Mouse (Mus musculus): Measurements from ENCODE around the gene Gm28048.

Gene Gm28048

DNA sequence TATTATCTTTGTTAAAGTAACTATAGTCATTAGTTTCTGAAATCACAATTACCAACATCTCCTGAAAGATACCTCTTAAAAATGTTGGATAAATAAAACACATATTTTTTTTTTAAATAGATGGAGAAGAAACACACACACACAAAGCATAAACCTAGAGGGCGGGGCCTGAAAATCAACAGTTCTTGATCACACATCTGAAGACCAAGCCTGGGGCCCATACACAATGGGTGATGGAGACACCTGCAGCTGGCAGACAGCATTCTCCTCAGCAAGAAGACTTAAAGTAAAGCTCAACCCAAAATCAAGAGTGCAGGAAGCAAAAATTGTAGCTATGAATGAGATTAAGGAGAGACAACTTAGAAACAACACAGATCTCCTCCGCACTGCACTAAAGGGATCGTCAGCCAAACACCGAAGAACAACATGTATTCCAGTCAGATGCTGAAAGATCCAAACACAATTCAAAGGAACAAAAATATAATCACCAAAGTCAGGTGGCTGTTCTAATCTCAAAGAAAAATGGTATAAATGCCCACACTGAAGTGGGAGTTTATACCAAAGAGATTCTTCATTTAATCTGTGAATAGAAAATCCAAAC is 44.1 kb downstream of the Gm28048 start:
- no peak for DNase-seq

DNA sequence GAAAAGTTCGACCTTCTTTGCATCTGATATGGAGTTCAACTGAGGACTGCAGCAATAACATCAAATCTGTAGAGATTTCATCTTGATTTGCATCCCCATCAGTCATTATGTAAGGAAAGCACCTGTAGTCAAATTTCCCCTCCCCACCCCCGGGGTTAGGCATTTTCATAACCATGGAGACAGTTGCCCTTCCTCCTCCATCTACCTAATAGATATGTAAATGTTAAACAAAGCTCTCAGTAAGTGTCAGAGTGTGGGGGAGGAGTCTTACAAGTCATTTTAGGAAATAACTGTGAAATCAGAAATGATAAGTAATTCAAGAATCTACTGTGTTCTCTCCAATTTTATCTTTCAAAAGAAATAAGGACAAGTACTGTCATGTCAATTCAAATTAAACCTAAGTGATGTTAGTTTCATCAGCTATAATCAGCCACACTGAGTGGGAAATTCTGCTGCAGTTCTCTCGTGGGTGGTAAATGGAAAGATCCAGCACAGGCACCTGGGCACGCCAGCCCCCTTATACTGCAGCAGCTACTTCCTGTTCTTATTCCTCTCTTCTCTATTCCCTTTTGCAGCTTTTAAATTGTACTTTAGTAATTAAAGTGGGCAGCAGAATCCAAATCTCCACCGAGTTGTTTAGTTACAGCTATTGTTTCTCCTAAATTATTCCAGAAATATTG is 45.3 kb downstream of the Gm28048 start:
- DNase-seq = no peak

DNA sequence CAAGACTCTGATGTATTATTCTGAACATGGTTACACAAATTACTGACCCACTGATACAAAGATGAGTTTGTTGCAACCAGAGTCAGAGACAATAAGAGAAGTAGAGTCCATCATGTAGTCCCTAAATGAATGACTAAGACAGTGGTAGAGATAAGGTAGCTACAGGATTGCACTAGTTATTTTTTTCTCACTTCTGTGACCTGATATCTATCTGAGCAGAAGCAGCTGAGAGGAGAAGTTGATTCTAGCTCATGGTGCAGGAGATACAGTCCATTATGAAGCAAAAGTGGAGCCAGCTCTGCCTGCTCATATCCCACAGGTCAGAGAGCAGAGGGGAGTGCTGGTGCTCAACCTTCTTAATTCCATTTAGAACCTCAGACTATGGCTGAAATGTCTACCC is 49.7 kb downstream of the Gm28048 start:
- DNase-seq = no peak

DNA sequence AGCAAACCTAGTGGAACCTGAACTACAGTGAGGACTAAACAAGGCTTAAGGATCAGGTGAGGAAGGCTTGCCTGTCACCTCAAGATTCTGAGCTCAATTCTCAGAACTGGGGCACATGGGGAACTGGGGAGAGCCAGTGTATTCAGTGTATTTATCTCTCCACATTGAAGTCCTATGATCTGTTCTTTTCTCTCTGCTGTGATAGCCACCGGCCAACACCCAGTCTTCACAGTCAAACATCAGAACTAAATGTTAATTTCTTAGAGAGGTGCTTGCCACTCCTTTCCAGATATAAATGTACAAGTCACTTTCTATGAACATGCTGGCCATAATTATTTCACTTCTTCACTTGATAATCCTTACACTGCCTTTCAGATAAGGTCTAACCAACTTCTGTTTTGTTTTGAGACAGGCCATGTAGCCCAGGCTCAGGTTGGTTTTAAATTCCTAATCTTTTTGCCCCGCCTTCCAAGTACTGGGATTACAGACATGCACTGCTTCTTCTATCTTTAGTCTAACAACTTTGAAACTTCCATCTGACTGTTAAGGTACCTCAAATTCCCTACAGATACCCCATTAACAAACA is 50.5 kb downstream of the Gm28048 start:
- no peak for DNase-seq

DNA sequence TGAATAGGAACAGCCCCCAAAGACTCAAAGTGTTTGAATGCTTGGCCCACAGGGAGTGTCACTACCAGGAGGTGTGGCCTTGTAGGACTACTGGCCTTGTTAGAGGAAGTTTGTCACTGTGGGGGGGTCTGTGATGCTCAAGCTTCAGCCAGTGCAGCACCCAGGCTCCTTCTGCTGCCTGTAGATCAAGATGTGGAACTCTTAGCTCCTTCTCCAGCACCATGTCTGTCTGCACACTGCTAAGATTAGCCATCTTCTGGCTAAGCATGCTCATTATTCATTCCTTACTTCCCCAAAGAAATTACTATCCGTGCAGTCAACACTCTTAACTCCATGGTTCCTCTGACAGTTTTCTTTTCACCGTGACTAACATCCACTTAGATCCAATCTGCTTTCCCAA is 51.8 kb downstream of the Gm28048 start:
- DNase-seq = no peak

DNA sequence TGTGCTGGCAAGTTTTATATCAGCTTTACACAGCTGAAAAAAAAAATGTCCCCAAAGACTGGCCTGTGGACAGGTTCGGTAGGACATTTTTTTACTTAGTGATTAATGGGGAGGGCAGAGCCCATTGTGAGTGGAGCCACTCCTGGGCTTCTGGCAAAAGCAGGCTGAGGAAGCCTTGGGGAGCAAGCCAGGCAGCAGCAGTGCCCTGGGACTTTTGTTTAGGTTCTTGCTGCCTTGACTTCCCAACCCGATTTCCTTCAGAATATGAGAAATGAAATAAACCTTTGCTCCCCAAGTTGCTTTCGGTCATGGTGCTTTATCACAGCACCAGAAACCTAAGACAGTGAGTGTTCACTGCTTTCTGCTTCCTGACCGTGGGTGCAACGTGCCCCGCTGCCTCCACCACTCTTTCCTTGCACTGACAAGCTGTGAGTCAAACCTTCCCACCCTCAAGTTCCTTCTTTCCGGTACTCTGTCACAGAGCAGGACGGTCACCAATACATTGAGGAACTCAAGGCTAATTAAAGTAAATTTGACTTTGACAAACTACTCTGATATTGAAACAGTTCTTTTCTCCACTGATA is 53.2 kb downstream of the Gm28048 start:
- DNase-seq = no peak

DNA sequence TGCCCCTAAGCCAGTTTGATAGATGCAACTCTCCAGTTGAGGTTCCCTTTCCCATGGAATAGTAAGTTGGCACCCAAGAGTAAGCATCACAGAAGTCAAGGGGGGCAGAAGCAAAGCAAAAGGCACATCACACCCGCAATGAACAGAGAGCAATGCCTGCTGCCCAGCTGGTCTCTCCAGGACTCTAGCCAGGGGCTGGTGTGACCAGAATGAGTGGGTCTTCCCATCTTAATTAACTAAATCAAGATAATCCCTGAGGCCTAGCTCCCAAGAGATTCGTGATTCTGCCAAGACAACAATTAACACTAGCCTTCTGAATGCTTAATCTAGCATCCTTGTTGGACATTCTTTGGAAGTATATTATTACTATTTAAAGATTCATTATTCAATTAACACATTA is 58.3 kb downstream of the Gm28048 start:
- no peak for DNase-seq

DNA sequence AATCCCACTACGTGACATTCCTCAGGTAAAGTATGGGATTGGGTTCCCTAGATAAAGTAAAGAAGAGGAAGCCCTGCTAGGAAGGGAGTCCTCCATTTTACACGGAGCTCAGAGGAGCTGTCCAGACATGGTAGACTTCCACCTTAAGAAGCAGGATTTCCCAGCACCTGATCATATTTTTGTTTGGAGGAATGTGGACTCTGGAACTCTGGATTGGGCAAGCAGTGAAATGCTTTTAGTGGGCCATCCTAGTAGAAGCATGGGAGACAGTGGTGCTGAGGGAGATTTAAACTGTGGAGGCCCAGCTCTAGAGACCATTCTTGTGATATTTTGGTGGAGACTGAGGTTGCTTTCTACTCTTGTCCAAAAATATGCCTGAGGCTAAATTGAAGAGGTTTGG is 59.3 kb downstream of the Gm28048 start:
- DNase-seq = no peak

DNA sequence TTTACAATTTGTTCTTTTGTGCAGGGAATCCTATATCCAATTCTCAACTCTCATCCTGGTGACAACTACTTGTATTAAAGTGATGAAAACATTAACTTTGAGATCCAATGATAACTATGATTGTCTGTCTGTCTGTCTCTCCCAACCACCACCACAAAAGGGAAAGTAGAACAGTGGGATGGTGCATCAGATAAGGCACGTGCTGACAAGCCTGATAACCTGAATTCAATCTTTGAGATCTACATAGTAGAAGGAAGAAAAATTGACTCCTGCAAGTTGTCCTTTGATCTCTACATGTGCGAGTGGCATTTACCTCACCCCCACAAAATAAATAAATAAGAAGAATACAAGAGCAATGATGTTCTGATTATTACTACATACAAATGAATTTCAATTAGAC is 62.6 kb downstream of the Gm28048 start:
- DNase-seq = no peak

DNA sequence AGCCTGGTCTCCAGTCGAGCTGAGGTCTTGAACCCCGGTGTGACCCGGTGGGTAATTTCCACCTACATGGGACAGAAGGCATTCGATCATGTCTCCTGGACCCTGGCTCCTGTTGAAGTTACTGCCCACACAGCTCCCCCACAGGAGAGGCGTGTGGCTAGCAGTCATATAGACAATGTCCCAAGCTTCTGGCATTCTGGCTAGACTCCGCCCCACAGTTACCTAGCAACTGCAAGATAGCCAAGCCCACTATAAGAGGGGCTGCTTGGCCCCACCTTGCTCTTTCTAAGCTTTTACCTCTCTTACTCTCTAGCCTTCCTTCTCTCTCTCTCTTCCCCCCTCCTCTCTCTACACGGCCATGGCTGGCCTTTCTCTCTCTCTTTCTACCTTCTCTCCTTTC is 64.1 kb downstream of the Gm28048 start:
- DNase-seq = no peak

DNA sequence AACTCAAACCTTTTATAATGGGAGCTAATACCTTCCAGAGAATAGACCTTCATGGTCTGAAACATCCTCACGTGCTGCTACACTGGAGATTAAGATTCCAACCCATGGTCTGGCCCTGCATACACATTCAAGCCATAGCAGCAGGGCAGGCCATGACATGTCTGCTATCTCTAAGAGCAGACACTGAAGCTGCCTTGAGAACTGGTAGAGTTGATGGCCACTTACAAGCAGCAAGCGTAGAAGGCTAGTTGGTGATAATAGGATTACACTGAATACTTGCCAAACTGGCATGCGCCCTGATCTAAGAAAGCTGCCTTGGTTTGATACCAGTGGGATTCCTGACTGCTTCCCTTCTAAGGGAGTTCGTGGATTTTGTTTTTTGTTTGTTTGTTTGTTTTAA is 68.1 kb downstream of the Gm28048 start:
- DNase-seq = no peak

DNA sequence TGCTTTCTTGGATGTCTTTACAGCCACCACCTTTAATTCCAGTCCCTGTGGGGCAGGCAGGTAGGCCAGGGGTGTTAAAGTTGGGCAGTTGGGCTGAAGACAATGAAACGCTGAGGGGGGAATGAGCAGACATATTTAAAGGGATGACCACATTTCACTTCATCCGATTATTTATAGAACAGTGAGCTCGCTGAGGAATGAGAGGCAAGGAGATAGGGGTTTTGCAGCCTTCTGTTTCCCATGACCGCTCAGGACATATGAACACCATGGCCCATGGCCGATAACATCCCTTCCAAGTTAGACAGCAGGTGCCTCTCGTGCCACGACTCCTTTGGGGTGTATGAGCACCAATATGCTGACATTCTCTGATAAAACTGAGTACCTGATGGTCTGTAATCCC is 70.1 kb downstream of the Gm28048 start:
- DNase-seq = no peak

DNA sequence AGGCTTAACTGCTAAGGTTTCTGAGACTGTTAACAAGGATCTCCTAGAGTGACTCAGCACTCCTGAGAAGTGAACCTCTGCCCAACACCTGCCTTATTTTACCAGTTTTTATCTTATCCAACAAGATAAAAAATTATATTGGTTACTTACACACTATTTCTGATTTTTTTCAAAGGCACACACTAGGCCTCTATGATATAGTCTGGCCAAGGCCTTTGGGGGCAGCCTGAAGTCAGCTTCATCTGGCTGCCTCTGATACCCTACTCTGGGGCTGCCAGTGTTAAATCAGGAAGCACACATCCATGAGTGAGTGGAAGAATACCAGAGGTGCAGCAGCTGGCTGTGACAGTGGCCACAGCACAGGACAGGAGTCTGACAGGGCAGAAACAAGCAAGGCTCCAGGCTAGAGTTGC is 75.4 kb downstream of the Gm28048 start:
- no peak for DNase-seq

DNA sequence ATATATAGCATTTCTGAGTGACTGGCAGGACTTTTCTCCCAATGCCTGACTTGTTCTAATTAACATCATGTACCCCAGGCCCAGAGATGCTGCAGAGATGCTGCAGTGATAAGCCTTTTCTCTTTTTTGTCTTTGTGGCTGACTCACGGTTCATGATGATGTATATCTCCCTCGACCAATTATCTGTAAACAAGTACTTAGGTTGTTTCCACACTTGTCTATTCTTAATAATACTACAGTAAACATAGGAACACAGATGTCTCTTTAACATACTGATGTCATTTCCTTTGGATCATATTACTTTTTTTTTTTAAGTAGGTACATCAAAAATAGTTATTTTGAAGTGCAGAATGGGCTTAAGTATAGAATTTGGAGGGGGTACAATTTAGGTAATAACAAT is 79.0 kb downstream of the Gm28048 start:
- DNase-seq = no peak

DNA sequence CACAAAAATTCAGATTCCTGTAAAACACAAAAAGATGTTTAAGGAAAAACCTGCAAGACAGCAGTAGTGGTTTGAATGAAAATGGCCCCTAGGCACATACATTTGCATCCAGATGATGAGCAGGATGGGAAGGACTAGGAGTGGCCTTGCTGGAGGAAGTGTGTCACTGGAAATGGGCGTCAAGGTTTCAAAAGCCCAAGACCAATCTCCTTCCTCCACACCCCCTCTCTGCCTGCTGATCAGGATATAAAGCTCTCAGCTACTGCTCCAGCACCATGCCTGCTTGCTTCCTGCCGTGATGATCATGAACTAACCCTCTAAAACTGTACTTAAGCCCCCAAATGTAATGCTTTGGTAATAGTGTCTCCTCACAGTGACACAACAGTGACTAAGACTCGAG is 81.8 kb downstream of the Gm28048 start:
- no peak for DNase-seq

DNA sequence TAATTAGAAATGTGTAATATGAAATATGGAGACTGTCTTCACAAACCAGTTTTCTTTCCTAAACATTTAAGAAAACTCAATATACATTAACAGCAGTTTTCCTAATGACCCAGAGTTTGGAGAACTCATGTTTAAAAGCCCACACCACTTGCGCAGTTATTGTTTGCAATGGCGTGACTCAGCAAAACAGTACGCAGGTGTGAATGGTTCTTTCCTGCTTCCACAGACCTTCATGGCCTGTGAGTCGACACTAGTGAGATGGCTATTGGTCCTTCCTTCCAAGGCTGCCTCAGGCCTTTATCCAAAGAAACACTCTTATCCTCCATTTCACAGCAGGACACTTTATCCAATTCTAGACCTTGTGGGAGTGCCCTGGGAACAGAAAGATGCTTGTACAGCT is 84.2 kb downstream of the Gm28048 start:
- no peak for DNase-seq

DNA sequence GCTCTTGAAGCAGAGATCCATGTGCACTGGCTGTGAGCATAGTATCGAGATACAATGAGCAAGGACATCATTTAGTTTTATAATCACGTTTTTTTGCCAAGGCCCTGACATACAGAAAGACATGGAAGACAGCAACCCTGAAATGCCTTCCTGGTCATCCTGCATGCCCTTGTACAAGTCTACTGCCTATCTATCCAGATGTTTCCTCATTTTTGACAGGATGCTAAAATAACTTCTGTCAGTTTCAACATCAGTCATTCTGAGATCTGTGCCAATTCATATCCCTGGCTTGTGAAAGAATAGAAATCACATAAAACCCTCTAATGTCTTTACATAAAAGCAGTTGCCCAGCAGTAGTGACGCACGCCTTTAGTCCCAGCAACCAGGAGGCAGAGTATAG is 84.8 kb downstream of the Gm28048 start:
- no peak for DNase-seq

DNA sequence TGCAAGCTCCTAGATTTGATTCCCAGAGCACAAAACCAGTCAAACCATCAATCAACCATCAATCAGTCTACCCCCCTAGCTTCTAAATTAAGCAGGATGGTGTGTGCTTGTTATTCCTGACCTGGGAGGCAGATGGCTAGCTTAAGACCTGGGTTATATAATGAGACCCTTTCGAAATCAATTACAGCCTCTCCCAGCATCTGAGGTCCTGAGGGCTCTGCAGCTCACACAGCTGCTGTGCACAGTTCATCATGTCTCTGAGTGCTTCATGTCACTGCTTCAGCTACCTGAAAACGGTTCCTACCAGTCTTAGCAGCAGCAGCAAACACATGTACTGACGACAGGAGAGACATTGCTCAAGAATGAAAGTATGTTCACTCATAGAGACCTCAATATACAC is 88.8 kb downstream of the Gm28048 start:
- DNase-seq = no peak

DNA sequence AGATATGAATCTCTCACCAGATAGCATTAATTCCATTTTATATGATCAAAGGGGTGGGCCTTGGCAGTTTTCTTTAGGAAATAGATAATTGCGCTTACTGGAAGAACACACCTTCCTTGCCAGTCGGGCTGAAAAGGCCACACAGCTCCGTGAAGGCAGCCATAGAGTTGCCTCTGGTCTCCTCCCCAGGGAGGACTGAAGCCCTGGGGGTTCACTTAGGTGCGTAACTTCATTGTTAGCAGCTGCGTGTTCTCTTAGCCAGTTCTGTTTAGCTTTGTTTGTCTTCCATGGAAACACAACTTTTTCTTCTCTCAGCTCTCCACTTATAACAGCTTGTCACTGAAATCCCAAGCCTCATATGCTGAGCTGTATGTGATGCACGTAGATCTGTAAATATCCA is 89.4 kb downstream of the Gm28048 start:
- DNase-seq = peak; percentile 20

DNA sequence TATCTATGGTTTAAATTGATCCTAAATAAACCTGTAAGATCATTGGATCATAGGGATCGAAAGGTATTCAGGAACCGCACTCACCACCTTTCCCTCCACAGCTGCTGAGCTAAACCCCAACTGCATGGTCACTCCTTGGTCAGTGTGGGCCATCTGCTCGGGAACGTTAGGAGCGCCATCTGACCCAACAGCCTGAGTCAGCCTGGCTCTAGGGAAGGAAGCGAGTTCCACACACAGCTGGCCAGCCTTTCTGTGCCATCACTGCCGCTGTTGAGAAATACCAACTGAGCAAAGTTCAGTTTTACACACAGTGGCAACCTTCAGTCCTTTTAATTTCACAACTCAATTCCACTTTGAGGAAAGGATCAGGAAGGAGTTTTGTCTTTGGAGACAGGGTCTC is 90.0 kb downstream of the Gm28048 start:
- peak; percentile 55 for DNase-seq

DNA sequence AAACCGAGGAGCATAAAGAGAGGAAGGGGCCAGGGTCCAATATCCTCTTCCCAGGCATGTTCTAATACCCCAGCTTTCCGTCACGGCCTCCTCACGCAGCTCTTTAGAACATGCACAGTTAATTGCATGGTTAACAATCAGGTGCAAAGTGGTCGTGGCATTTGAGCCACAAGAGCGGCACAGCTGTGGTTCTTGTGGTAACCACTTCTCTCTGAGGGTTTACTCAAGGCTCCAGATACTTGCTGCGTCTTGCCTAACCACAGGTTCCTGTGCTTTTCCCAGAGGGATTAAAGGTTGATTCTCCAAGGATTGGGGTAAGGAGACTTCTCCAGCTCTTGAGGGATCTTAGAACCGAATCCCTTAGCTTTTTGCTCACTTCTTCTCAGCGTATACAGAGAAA is 90.6 kb downstream of the Gm28048 start:
- DNase-seq = peak; percentile 38

DNA sequence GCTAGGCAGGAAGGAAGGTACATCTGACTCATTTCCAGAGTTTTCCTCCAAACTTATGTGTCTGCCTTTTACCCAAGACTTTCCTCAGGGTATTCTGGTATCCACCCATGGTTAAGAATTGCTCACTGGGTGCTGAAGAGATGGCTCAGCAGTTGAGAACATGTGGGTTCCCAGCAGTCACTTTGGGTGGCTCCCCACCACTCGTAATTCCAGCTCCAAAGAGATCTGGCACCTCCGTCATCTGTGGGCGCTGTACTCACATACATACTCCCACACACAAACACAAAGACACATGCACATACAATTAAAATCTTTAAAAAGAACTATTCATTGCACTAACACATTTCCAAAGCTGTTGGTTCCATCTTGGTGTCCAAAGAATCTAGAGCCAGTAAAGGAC is 92.7 kb downstream of the Gm28048 start:
- DNase-seq = no peak

DNA sequence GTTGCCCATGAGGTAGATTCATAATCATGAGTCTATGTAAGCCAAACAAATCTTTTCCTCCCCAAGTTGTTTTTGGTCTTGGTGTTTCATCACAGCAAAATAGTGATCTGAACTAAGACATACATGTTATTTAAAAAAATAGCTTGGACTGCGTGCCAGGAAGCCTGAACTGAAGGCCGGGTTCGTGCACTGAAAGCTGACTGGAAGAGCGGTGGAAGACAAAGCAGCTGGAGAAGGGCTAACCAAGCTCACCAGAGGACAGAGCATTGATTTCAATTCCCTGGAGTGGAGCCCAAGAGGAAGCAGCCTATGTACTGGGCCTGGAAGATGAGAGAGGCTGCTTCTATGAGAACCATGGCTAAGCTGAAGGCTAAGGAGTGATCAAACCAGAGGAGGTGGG is 94.9 kb downstream of the Gm28048 start:
- no peak for DNase-seq

DNA sequence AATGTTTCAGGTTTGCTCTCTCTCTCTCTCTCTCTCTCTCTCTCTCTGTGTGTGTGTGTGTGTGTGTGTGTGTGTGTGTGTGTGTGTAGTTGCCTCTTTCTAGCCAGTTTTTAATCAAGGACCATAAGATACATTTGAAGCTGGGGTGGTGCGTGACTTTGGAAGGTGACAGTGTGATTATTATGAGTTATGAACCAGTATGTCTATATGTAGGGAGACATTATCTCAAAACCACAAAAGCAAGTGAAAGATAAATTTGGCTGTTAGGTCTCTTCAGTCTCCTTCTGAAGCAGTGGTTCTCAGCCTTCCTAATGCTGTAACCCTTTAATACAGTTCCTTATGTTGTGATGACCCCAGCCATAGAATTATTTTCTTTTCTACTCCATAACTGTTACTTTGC is 96.5 kb downstream of the Gm28048 start:
- DNase-seq = no peak

DNA sequence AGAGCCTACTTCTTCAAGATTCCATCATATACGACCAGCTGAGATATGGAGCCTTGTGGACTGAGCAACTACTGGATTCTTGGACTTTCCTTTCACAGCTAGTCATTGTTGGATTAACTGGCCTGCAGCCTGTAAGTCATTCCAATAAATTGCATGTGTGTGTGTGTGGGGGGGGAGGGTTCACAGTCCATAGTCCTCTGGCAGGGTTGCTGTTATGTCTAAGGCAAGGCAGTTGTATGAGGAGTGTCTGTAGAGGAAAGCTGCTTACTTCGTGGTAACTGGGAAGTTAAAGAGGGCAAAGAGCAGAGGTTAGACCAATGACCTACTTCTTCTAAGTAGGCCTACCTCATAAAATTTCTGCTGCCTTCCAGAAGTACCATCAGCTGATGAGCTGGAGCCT is 98.2 kb downstream of the Gm28048 start:
- DNase-seq = no peak

Data from lung, postnatal 36 days (tissue).